Mouse (Mus musculus): ENCODE measurements at regions not wholly inside any gene's neighbourhood (a gene's known extent, or its start where the extent isn't known, plus 50 kb on each side); places are given as distances from the start of the nearest gene placed in this dataset.

GRCm38 (mm10) chr13:99577686-99578085 lies 61.3 kb upstream of the Map1b start:
- DNase-seq (ENCODE audit: low spot score): peak; percentile 53

GRCm38 (mm10) chr13:99573021-99573420 lies 56.7 kb upstream of the Map1b start:
- no peak for DNase-seq (ENCODE audit: low spot score)

GRCm38 (mm10) chr13:99572381-99572780 lies 56.0 kb upstream of the Map1b start:
- DNase-seq (ENCODE audit: low spot score): no peak
